Mouse (Mus musculus): ENCODE results near the gene Foxo4. TPM values are rescaled to one million over a fixed set of nuclear protein-coding genes. Genes with fewer than 3 reads are reported as not detected.

Gene Foxo4
- 28.5 and 28.7 TPM in 2 replicates for total RNA-seq (2017)

- ATAC-seq (ENCODE audit: extremely low read depth, insufficient number of reproducible peaks, low FRiP score, poor library complexity, severe bottlenecking) = peak; percentile 92
Observed at GRCm38 (mm10) chrX:101253952-101254729, at the start of gene Foxo4. Foxo4 (plus strand) TSS chrX:101254528.

- peak; percentile 98 for ATAC-seq (ENCODE audit: extremely low read depth, insufficient number of reproducible peaks, low FRiP score, poor library complexity, severe bottlenecking)
Observed at GRCm38 (mm10) chrX:101221834-101222795, 32.2 kb upstream of the Foxo4 start, which contains the start of gene Snx12. Snx12 (minus strand) TSS chrX:101222563.

- no peak for ATAC-seq (ENCODE audit: extremely low read depth, insufficient number of reproducible peaks, low FRiP score, poor library complexity, severe bottlenecking)
Observed at GRCm38 (mm10) chrX:101222796-101223162, 31.5 kb upstream of the Foxo4 start.

- no peak for ATAC-seq (ENCODE audit: extremely low read depth, insufficient number of reproducible peaks, low FRiP score, poor library complexity, severe bottlenecking)
Observed at GRCm38 (mm10) chrX:101245011-101245410, 9.3 kb upstream of the Foxo4 start.

GRCm38 (mm10) chrX:101254740-101255139 lies 412 bp downstream of the Foxo4 start:
- ATAC-seq (ENCODE audit: extremely low read depth, insufficient number of reproducible peaks, low FRiP score, poor library complexity, severe bottlenecking) = no peak

- no peak for ATAC-seq (ENCODE audit: extremely low read depth, insufficient number of reproducible peaks, low FRiP score, poor library complexity, severe bottlenecking)
Observed at GRCm38 (mm10) chrX:101256603-101257002, 2.3 kb downstream of the Foxo4 start.

- no peak for ATAC-seq (ENCODE audit: extremely low read depth, insufficient number of reproducible peaks, low FRiP score, poor library complexity, severe bottlenecking)
Observed at GRCm38 (mm10) chrX:101260441-101261325, 6.4 kb downstream of the Foxo4 start.

GRCm38 (mm10) chrX:101263892-101264291 lies 9.6 kb downstream of the Foxo4 start, which contains the start of gene Gm614:
Gm614 (minus strand) TSS chrX:101263992.
- no peak for ATAC-seq (ENCODE audit: extremely low read depth, insufficient number of reproducible peaks, low FRiP score, poor library complexity, severe bottlenecking)

- no peak for ATAC-seq (ENCODE audit: extremely low read depth, insufficient number of reproducible peaks, low FRiP score, poor library complexity, severe bottlenecking)
Observed at GRCm38 (mm10) chrX:101266631-101267030, 12.3 kb downstream of the Foxo4 start.

GRCm38 (mm10) chrX:101268025-101268754 lies 13.9 kb downstream of the Foxo4 start, which contains the start of gene Il2rg:
Il2rg (minus strand) TSS chrX:101268255.
- peak; percentile 97 for ATAC-seq (ENCODE audit: extremely low read depth, insufficient number of reproducible peaks, low FRiP score, poor library complexity, severe bottlenecking)

- no peak for ATAC-seq (ENCODE audit: extremely low read depth, insufficient number of reproducible peaks, low FRiP score, poor library complexity, severe bottlenecking)
Observed at GRCm38 (mm10) chrX:101268755-101269124, 14.4 kb downstream of the Foxo4 start, which contains the start of gene Gm20489. Gm20489 (minus strand) TSS chrX:101269023.

- ATAC-seq (ENCODE audit: extremely low read depth, insufficient number of reproducible peaks, low FRiP score, poor library complexity, severe bottlenecking) = no peak
Observed at GRCm38 (mm10) chrX:101273410-101273809, 19.1 kb downstream of the Foxo4 start.

- ATAC-seq (ENCODE audit: extremely low read depth, insufficient number of reproducible peaks, low FRiP score, poor library complexity, severe bottlenecking) = peak; percentile 98
Observed at GRCm38 (mm10) chrX:101273875-101274738, 19.8 kb downstream of the Foxo4 start, which contains the start of gene Med12. Med12 (plus strand) TSS chrX:101274030.

- ATAC-seq (ENCODE audit: extremely low read depth, insufficient number of reproducible peaks, low FRiP score, poor library complexity, severe bottlenecking) = no peak
Observed at GRCm38 (mm10) chrX:101282813-101283212, 28.5 kb downstream of the Foxo4 start.

GRCm38 (mm10) chrX:101285534-101285933 lies 31.2 kb downstream of the Foxo4 start:
- ATAC-seq (ENCODE audit: extremely low read depth, insufficient number of reproducible peaks, low FRiP score, poor library complexity, severe bottlenecking) = peak; percentile 56; the same call in 1 of the 2 replicates

GRCm38 (mm10) chrX:101285953-101286670 lies 31.8 kb downstream of the Foxo4 start:
- ATAC-seq (ENCODE audit: extremely low read depth, insufficient number of reproducible peaks, low FRiP score, poor library complexity, severe bottlenecking) = no peak
